Mouse (Mus musculus): ENCODE data around the gene Chst3. TPM values are rescaled to one million over a fixed set of nuclear protein-coding genes. Genes with fewer than 3 reads are reported as not detected.
"Not testable (repeated sequence)": the region's sequence is repeated elsewhere in the genome, so short reads cannot be mapped to it uniquely, and the experiment has no call there.

Chst3 gene
- polyA plus RNA-seq, 1 experiment from 2014 or later: 0.46 TPM

- H3K4me1 ChIP-seq (ENCODE audit: control insufficient read depth, insufficient read depth, low read length): no peaks in the 10 kb centered on the region
- no peak overlapping the region for H3K4me2 ChIP-seq (ENCODE audit: low read depth, low read length)
- 58% methylated on average over 5 of the region's 5 CpGs for WGBS
- no peaks in the 10 kb centered on the region for H3K27me3 ChIP-seq (ENCODE audit: control insufficient read depth, insufficient read depth, low read length)
- ATAC-seq (replicated peaks; ENCODE audit: extremely low read depth, insufficient read depth, low FRiP score): no peak
- H3K9me3 ChIP-seq (replicated peaks; ENCODE audit: control insufficient read depth, low read length): no peaks in the 10 kb centered on the region
- no peak overlapping the region for H3K27ac ChIP-seq (ENCODE audit: low read length)
- H3K4me3 ChIP-seq (ENCODE audit: low read length): no peak overlapping the region
- no peaks in the 10 kb centered on the region for H3K36me3 ChIP-seq (ENCODE audit: control insufficient read depth, insufficient read depth)
- H3K9ac ChIP-seq (ENCODE audit: low read length): no peak overlapping the region
These were observed 24.9 kb upstream of the Chst3 start for GRCm38 (mm10) chr10:60243941-60244340.

- Histone ChIP-seq H3K9me3 (replicated peaks; ENCODE audit: control insufficient read depth, low read length) (no peaks in the 10 kb centered on the region), H3K4me3 (ENCODE audit: low read length) (no peak overlapping the region), H3K36me3 (ENCODE audit: control insufficient read depth, insufficient read depth) (no peaks in the 10 kb centered on the region), H3K27ac (ENCODE audit: low read length) (no peak overlapping the region), H3K27me3 (ENCODE audit: control insufficient read depth, insufficient read depth, low read length) (no peaks in the 10 kb centered on the region), H3K4me1 (ENCODE audit: control insufficient read depth, insufficient read depth, low read length) (no peaks in the 10 kb centered on the region), H3K4me2 (ENCODE audit: low read depth, low read length) (no peak overlapping the region), H3K9ac (ENCODE audit: low read length) (no peak overlapping the region)
- 84% methylated on average over 6 of the region's 6 CpGs for WGBS
- ATAC-seq (replicated peaks; ENCODE audit: extremely low read depth, insufficient read depth, low FRiP score): no peak
These were observed 21.4 kb upstream of the Chst3 start for GRCm38 (mm10) chr10:60240416-60240815.

- Histone ChIP-seq H3K27ac (ENCODE audit: low read length) (no peak overlapping the region), H3K9me3 (replicated peaks; ENCODE audit: control insufficient read depth, low read length) (no peaks in the 10 kb centered on the region), H3K4me3 (ENCODE audit: low read length) (no peak overlapping the region), H3K4me2 (ENCODE audit: low read depth, low read length) (no peak overlapping the region), H3K27me3 (ENCODE audit: control insufficient read depth, insufficient read depth, low read length) (0 out of 2 replicates have a peak, but pooled peaks cover 2% of the 10 kb centered on the region), H3K4me1 (ENCODE audit: control insufficient read depth, insufficient read depth, low read length) (no peaks in the 10 kb centered on the region), H3K36me3 (ENCODE audit: control insufficient read depth, insufficient read depth) (no peaks in the 10 kb centered on the region), H3K9ac (ENCODE audit: low read length) (no peak overlapping the region)
- 60% methylated on average over 10 of the region's 10 CpGs for WGBS
- no peak for ATAC-seq (replicated peaks; ENCODE audit: extremely low read depth, insufficient read depth, low FRiP score)
These were observed 18.6 kb upstream of the Chst3 start for GRCm38 (mm10) chr10:60237475-60238154.

- not testable (repeated sequence) for H3K9ac ChIP-seq (ENCODE audit: low read length); H3K27ac ChIP-seq (ENCODE audit: low read length); H3K4me3 ChIP-seq (ENCODE audit: low read length); H3K9me3 ChIP-seq (replicated peaks; ENCODE audit: control insufficient read depth, low read length); H3K4me1 ChIP-seq (ENCODE audit: control insufficient read depth, insufficient read depth, low read length); H3K4me2 ChIP-seq (ENCODE audit: low read depth, low read length); H3K36me3 ChIP-seq (ENCODE audit: control insufficient read depth, insufficient read depth); ATAC-seq (replicated peaks; ENCODE audit: extremely low read depth, insufficient read depth, low FRiP score); H3K27me3 ChIP-seq (ENCODE audit: control insufficient read depth, insufficient read depth, low read length)
- 93% methylated on average over 6 of the region's 6 CpGs for WGBS
These were observed 16.8 kb upstream of the Chst3 start for GRCm38 (mm10) chr10:60235876-60236275.

- Histone ChIP-seq H3K4me1 (ENCODE audit: control insufficient read depth, insufficient read depth, low read length) (no peaks in the 10 kb centered on the region), H3K27me3 (ENCODE audit: control insufficient read depth, insufficient read depth, low read length) (0 out of 2 replicates have a peak, but pooled peaks cover 2% of the 10 kb centered on the region), H3K4me3 (ENCODE audit: low read length) (no peak overlapping the region), H3K27ac (ENCODE audit: low read length) (no peak overlapping the region), H3K4me2 (ENCODE audit: low read depth, low read length) (no peak overlapping the region), H3K36me3 (ENCODE audit: control insufficient read depth, insufficient read depth) (no peaks in the 10 kb centered on the region), H3K9ac (ENCODE audit: low read length) (no peak overlapping the region), H3K9me3 (replicated peaks; ENCODE audit: control insufficient read depth, low read length) (no peaks in the 10 kb centered on the region)
- 76% methylated on average over 9 of the region's 9 CpGs for WGBS
- ATAC-seq (replicated peaks; ENCODE audit: extremely low read depth, insufficient read depth, low FRiP score): no peak
These were observed 14.9 kb upstream of the Chst3 start for GRCm38 (mm10) chr10:60234006-60234405.

- Histone ChIP-seq H3K4me2 (ENCODE audit: low read depth, low read length) (no peak overlapping the region), H3K9me3 (replicated peaks; ENCODE audit: control insufficient read depth, low read length) (no peaks in the 10 kb centered on the region), H3K36me3 (ENCODE audit: control insufficient read depth, insufficient read depth) (no peaks in the 10 kb centered on the region), H3K4me3 (ENCODE audit: low read length) (no peak overlapping the region), H3K27ac (ENCODE audit: low read length) (no peak overlapping the region), H3K27me3 (ENCODE audit: control insufficient read depth, insufficient read depth, low read length) (0 out of 2 replicates have a peak, but pooled peaks cover 2% of the 10 kb centered on the region), H3K9ac (ENCODE audit: low read length) (no peak overlapping the region), H3K4me1 (ENCODE audit: control insufficient read depth, insufficient read depth, low read length) (no peaks in the 10 kb centered on the region)
- no peak for ATAC-seq (replicated peaks; ENCODE audit: extremely low read depth, insufficient read depth, low FRiP score)
- 71% methylated on average over 6 of the region's 6 CpGs for WGBS
These were observed 11.4 kb upstream of the Chst3 start for GRCm38 (mm10) chr10:60230321-60231088.

- Histone ChIP-seq H3K4me1 (ENCODE audit: control insufficient read depth, insufficient read depth, low read length) (no peaks in the 10 kb centered on the region), H3K4me3 (ENCODE audit: low read length) (no peak overlapping the region), H3K27ac (ENCODE audit: low read length) (no peak overlapping the region), H3K9ac (ENCODE audit: low read length) (no peak overlapping the region), H3K36me3 (ENCODE audit: control insufficient read depth, insufficient read depth) (no peaks in the 10 kb centered on the region), H3K27me3 (ENCODE audit: control insufficient read depth, insufficient read depth, low read length) (0 out of 2 replicates have a peak, but pooled peaks cover 4% of the 10 kb centered on the region), H3K4me2 (ENCODE audit: low read depth, low read length) (no peak overlapping the region), H3K9me3 (replicated peaks; ENCODE audit: control insufficient read depth, low read length) (no peaks in the 10 kb centered on the region)
- 75% methylated on average over 6 of the region's 6 CpGs for WGBS
- ATAC-seq (replicated peaks; ENCODE audit: extremely low read depth, insufficient read depth, low FRiP score): no peak
These were observed 10.1 kb upstream of the Chst3 start for GRCm38 (mm10) chr10:60229113-60229512.

- WGBS: 61% methylated on average over 4 of the region's 4 CpGs
These were observed 8.6 kb upstream of the Chst3 start for GRCm38 (mm10) chr10:60227666-60228065.

GRCm38 (mm10) chr10:60224601-60225000 is 5.5 kb upstream of the Chst3 start:
- WGBS: 83% methylated on average over 2 of the region's 2 CpGs
- H3K27ac ChIP-seq (ENCODE audit: low read length): no peak overlapping the region
- H3K27me3 ChIP-seq (ENCODE audit: control insufficient read depth, insufficient read depth, low read length): peaks cover 13% of the 10 kb centered on the region
- H3K36me3 ChIP-seq (ENCODE audit: control insufficient read depth, insufficient read depth): no peaks in the 10 kb centered on the region
- H3K4me2 ChIP-seq (ENCODE audit: low read depth, low read length): no peak overlapping the region
- no peaks in the 10 kb centered on the region for H3K4me1 ChIP-seq (ENCODE audit: control insufficient read depth, insufficient read depth, low read length)
- no peak overlapping the region for H3K4me3 ChIP-seq (ENCODE audit: low read length)
- H3K9me3 ChIP-seq (replicated peaks; ENCODE audit: control insufficient read depth, low read length): no peaks in the 10 kb centered on the region
- ATAC-seq (replicated peaks; ENCODE audit: extremely low read depth, insufficient read depth, low FRiP score): no peak
- H3K9ac ChIP-seq (ENCODE audit: low read length): no peak overlapping the region

More at GRCm38 (mm10) chr10:60227666-60228065, 8.6 kb upstream of the Chst3 start:
- no peak overlapping the region for H3K4me2 ChIP-seq (ENCODE audit: low read depth, low read length)
- no peaks in the 10 kb centered on the region for H3K4me1 ChIP-seq (ENCODE audit: control insufficient read depth, insufficient read depth, low read length)
- no peak for ATAC-seq (replicated peaks; ENCODE audit: extremely low read depth, insufficient read depth, low FRiP score)
- H3K27me3 ChIP-seq (ENCODE audit: control insufficient read depth, insufficient read depth, low read length): 0 out of 2 replicates have a peak, but pooled peaks cover 4% of the 10 kb centered on the region
- H3K4me3 ChIP-seq (ENCODE audit: low read length): no peak overlapping the region
- H3K9me3 ChIP-seq (replicated peaks; ENCODE audit: control insufficient read depth, low read length): no peaks in the 10 kb centered on the region
- no peaks in the 10 kb centered on the region for H3K36me3 ChIP-seq (ENCODE audit: control insufficient read depth, insufficient read depth)
- no peak overlapping the region for H3K27ac ChIP-seq (ENCODE audit: low read length)
- no peak overlapping the region for H3K9ac ChIP-seq (ENCODE audit: low read length)

Data from heart, embryonic 16.5 days (tissue).